Mouse (Mus musculus) hindbrain, embryonic 11.5 days (tissue): ENCODE data around the gene Npr3. TPM values are rescaled to one million over a fixed set of nuclear protein-coding genes. Genes with fewer than 3 reads are reported as not detected.
A peak's percentile ranks its signal among the peaks of the same experiment; 100 is the strongest.

Experiments used
- ATAC-seq: fragments of 200-750 bp; cut with Nextera tagmentation; 2 replicates; pipeline ENCODE4 v1.8.0; 2017; ENCODE audit warnings: mild to moderate bottlenecking, moderate TSS enrichment, moderate library complexity; ENCODE audit not compliant: low FRiP score
- DNase-seq: peaks from one replicate; pipeline ENCODE4 v3.0.0-alpha.2; 2015; ENCODE audit warnings: low spot score
- H3K27ac ChIP-seq: fragments of 300-500 bp; sonication (generic); 2 replicates; pipeline ENCODE4 v1.5.1; 2014; ENCODE audit warnings: mild to moderate bottlenecking, low read depth, low read length
- H3K27me3 ChIP-seq: fragments of 300-500 bp; sonication (generic); 2 replicates; pipeline ENCODE4 v1.6.1; 2014; ENCODE audit warnings: mild to moderate bottlenecking, low read length, moderate library complexity, mixed read lengths; ENCODE audit not compliant: control insufficient read depth, insufficient read depth
- H3K36me3 ChIP-seq: fragments of 300-500 bp; sonication (generic); 2 replicates; pipeline ENCODE4 v1.6.1; 2014; ENCODE audit warnings: mild to moderate bottlenecking, low read length, moderate library complexity, mixed read lengths; ENCODE audit not compliant: control insufficient read depth, insufficient read depth
- H3K4me1 ChIP-seq: fragments of 300-500 bp; sonication (generic); replicated peaks from 2 replicates; pipeline ENCODE4 v1.6.1; 2014; ENCODE audit warnings: low read length, mixed read lengths; ENCODE audit not compliant: control insufficient read depth, insufficient read depth
- H3K4me2 ChIP-seq: fragments of 300-500 bp; sonication (generic); replicated peaks from 2 replicates; pipeline ENCODE4 v1.6.1; 2014; ENCODE audit warnings: mild to moderate bottlenecking, low read depth, low read length
- H3K4me3 ChIP-seq: fragments of 300-500 bp; sonication (generic); 2 replicates; pipeline ENCODE4 v1.5.1; 2014; ENCODE audit warnings: low read depth, low read length
- H3K9ac ChIP-seq: fragments of 300-500 bp; sonication (generic); 2 replicates; pipeline ENCODE4 v1.6.1; 2014; ENCODE audit warnings: low read depth, low read length
- H3K9me3 ChIP-seq: fragments of 300-500 bp; sonication (generic); 2 replicates; pipeline ENCODE4 v1.6.1; 2016; ENCODE audit warnings: low read length; ENCODE audit not compliant: control insufficient read depth
- WGBS: fragments of 180-500 bp; shearing (Covaris S2); extraction: QIAGEN DNeasy Blood & Tissue Kit; methylation state at CpG from one replicate; pipeline ENCODE4 v1.1.7; 2014; 5-methylcytosine and 5-hydroxymethylcytosine counted together
- polyA plus RNA-seq: library from polyadenylated mRNA; unstranded; fragments of >200 nt; fragmentation: Nextera tagmentation; extraction: Ambion mirVana; gene quantifications from 2 replicates; pipeline ENCODE4 v1.2.1, GENCODE M21; 2014

Npr3 gene
- 4.2 and 5.3 TPM in 2 replicates for polyA plus RNA-seq

DNA sequence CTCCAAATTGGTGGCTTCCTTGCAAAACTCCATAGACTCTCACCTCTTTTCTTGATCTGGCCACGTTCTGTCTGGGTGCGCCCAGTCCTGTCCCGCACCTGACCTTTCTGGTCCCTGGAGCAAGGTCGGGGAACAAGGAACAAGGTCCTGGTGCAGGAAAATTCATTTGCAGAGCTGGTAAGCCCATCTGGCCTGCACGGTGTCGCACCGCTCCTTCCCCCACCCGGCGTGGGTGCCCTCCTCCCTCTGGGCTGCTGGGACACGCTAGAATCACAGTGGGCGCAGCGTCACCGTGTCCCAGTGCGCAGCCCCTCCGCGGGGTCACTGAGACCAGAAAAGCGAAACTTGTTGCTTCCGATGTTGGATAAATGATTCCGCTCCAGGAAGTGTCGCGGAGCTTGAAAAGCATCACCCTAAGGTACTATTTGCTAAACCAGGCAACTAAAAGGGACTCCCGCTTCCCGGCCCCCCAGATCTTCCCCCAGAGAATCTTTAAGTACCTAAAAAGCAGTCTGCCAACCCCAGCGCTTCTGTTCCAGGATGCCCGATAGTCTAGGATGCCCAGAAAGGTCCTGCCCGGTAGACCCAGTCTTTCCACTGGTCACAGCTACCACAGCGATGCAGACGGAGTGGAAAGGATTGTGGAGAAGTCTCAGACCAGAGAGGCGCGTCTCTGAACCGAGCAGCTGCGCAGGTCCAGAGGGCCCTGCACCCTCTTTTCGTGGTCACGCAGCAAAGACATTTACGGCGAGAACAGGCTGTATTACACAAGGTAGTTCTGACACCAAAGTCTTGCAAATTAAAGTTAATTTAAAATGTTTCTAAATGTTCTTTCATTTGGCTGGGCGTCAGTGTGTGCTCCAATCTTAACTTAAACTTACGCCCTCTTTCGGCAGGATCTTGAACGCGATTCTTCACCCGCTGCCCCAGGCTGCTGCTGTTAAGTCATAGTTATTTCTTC is at the start of gene Npr3:
Gene Npr3, minus strand, starts transcription at position 717 of the 961 bp plus-strand sequence.
- under 1% methylated on average over 41 of the region's 42 CpGs for WGBS
- peaks cover 35% of the 10 kb centered on the region for H3K27me3 ChIP-seq
- DNase-seq (peak; percentile 78), ATAC-seq (0 out of 2 replicates have a peak, but pooled peaks have one; percentile 23)
- H3K4me3 ChIP-seq, result peak within 1 kb of the TSS; percentile 50
- no peaks in the 10 kb centered on the region for H3K36me3 ChIP-seq
- no peaks in the 10 kb centered on the region for H3K9me3 ChIP-seq
- no peak within 1 kb of the TSS; the same call in 1 of the 2 replicates for H3K9ac ChIP-seq
- H3K4me2 ChIP-seq, result peak within 1 kb of the TSS; percentile 91
- H3K4me1 ChIP-seq, result no peaks in the 10 kb centered on the region; the same call in 1 of the 2 replicates
- no peak within 1 kb of the TSS for H3K27ac ChIP-seq

DNA sequence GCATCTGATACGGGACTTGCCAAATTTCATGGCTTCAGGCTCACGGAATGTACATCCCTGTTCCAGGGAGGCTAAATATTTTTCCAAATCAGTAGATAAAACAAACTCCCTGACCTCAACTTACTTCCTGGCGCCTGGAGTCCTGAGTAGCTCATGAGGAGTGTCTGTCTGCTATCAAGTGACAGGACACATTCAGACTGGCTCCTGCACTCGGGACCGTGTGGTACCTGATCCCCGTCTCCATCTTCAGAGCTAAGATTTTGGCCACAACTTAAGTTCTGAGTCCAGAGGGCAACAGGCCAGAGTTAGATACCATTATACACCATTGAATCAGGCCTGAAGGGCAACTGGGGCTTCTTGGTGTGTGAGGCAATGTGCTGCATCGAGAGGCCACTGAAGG is 49.0 kb upstream of the Npr3 start:
- Histone ChIP-seq H3K9ac (no peak overlapping the region), H3K27me3 (no peaks in the 10 kb centered on the region), H3K4me3 (no peak overlapping the region), H3K27ac (no peak overlapping the region), H3K36me3 (no peaks in the 10 kb centered on the region), H3K9me3 (no peaks in the 10 kb centered on the region), H3K4me2 (no peak overlapping the region), H3K4me1 (no peaks in the 10 kb centered on the region)
- DNase-seq, result no peak
- WGBS, result 84% methylated on average over 7 of the region's 7 CpGs
- ATAC-seq, result no peak

- H3K4me3 ChIP-seq, result no peak overlapping the region
- WGBS, result 58% methylated on average over 4 of the region's 4 CpGs
- no peaks in the 10 kb centered on the region for H3K27me3 ChIP-seq
- H3K9me3 ChIP-seq, result no peaks in the 10 kb centered on the region
- no peak overlapping the region for H3K4me2 ChIP-seq
- ATAC-seq (no peak), DNase-seq (no peak)
- H3K4me1 ChIP-seq, result no peaks in the 10 kb centered on the region
- no peaks in the 10 kb centered on the region for H3K36me3 ChIP-seq
- H3K9ac ChIP-seq, result no peak overlapping the region
- no peak overlapping the region for H3K27ac ChIP-seq
Observed at GRCm38 (mm10) chr15:11954190-11954589, 47.1 kb upstream of the Npr3 start.

DNA sequence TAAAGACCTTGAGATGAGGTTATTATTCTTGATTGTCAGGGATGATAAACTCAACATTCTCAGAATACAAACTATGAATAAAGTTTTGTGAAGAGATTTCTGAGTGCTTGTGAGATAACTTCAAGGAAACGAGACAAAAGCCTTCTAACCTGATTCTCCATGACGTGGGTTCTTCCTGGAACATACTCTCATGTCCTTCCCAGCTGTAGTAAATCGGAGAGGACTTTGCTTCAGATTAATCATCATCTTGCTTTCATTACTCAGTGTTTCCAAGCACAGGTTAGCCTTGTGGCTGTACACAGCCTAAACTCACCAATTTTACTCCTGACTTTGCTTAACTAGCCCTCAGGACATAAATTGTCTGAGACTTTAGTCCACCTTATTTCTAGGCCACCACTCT is 45.1 kb upstream of the Npr3 start:
- WGBS, result 89% methylated on average over 3 of the region's 3 CpGs
- H3K4me2 ChIP-seq, result no peak overlapping the region
- ATAC-seq (no peak), DNase-seq (no peak)
- H3K27ac ChIP-seq, result no peak overlapping the region
- H3K36me3 ChIP-seq, result no peaks in the 10 kb centered on the region
- H3K4me1 ChIP-seq, result no peaks in the 10 kb centered on the region
- H3K9ac ChIP-seq, result no peak overlapping the region
- H3K9me3 ChIP-seq, result no peaks in the 10 kb centered on the region
- H3K4me3 ChIP-seq, result no peak overlapping the region
- H3K27me3 ChIP-seq, result no peaks in the 10 kb centered on the region

GRCm38 (mm10) chr15:11951181-11951580 is 44.1 kb upstream of the Npr3 start:
- Histone ChIP-seq H3K27me3 (no peaks in the 10 kb centered on the region), H3K4me3 (no peak overlapping the region), H3K27ac (no peak overlapping the region), H3K9me3 (no peaks in the 10 kb centered on the region), H3K4me1 (no peaks in the 10 kb centered on the region), H3K9ac (no peak overlapping the region), H3K4me2 (no peak overlapping the region), H3K36me3 (no peaks in the 10 kb centered on the region)
- ATAC-seq, result no peak
- DNase-seq, result no peak
- 95% methylated on average over 7 of the region's 7 CpGs for WGBS

DNA sequence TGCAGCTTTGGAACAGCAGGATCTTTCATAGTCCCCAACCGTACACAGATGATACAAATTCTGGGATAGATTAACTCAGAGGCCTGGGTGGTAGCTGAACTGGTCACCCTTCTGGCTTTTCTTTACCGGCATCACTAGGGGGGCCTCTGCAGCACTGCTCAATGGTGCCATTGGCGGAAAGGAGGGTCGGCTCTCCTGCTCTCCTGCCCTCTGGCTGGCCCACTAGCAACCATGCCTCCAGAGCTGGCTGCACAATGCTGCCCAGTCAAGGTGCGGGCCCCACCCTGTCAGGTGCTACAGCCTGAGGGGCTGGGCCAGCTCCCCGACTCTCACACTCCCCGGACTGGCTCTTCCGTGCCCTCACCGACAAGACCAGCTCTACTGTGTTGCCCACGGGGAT is 43.1 kb upstream of the Npr3 start:
- no peaks in the 10 kb centered on the region for H3K9me3 ChIP-seq
- ATAC-seq, result no peak
- no peaks in the 10 kb centered on the region for H3K27me3 ChIP-seq
- H3K4me2 ChIP-seq, result no peak overlapping the region
- 93% methylated on average over 10 of the region's 10 CpGs for WGBS
- no peak overlapping the region for H3K9ac ChIP-seq
- H3K36me3 ChIP-seq, result no peaks in the 10 kb centered on the region
- no peaks in the 10 kb centered on the region for H3K4me1 ChIP-seq
- no peak for DNase-seq
- no peak overlapping the region for H3K4me3 ChIP-seq
- H3K27ac ChIP-seq, result no peak overlapping the region

DNA sequence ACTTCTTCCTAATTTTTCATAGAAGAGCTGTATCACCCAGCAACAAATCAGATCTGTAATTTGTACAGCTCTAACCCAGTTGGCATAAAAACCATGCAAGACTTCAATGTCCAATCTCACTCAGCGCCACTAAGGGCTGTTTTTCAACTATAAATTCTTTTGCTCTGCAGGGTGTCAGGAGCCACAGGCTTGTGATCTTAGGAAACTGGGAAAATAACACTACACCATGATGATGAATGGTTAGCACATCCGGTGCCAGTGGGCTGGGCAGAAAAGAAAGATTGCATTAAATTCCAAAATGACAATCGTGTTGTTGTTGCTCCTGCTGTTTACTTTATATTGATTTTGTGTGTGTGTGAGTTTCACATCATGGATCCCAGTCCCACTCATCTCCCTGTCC is 42.4 kb upstream of the Npr3 start:
- Histone ChIP-seq H3K36me3 (no peaks in the 10 kb centered on the region), H3K4me2 (no peak overlapping the region), H3K27ac (no peak overlapping the region), H3K9ac (no peak overlapping the region), H3K4me1 (no peaks in the 10 kb centered on the region), H3K27me3 (no peaks in the 10 kb centered on the region), H3K9me3 (no peaks in the 10 kb centered on the region), H3K4me3 (no peak overlapping the region)
- 89% methylated on average over 3 of the region's 3 CpGs for WGBS
- DNase-seq, result no peak
- ATAC-seq, result no peak

GRCm38 (mm10) chr15:11940855-11941254 is 33.8 kb upstream of the Npr3 start:
- Histone ChIP-seq H3K27me3 (no peaks in the 10 kb centered on the region), H3K4me1 (no peaks in the 10 kb centered on the region), H3K9ac (no peak overlapping the region), H3K36me3 (no peaks in the 10 kb centered on the region), H3K4me2 (no peak overlapping the region), H3K9me3 (no peaks in the 10 kb centered on the region), H3K4me3 (no peak overlapping the region), H3K27ac (no peak overlapping the region)
- peak; percentile 1 for DNase-seq
- 55% methylated on average over 5 of the region's 5 CpGs for WGBS
- ATAC-seq, result no peak

DNA sequence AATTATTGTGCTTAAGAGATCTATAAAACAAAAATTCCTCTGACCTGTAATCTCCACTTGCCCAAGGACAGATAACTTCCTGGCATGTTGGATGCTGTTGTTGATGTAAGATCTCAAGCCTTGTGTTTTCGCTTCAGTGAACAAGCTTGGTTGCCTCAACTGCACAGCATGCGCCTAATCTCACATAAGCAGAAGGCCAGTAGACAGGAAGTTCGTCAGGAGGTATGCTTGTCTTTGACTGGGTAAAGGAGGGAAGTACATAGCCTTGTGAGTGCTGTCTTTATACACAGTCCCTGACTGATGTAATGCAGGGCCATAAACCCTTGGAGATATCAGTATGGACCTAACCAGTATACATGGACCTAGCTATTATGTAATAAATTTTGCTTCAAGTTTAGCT is 20.7 kb upstream of the Npr3 start:
- DNase-seq (no peak), ATAC-seq (no peak)
- no peaks in the 10 kb centered on the region for H3K27me3 ChIP-seq
- no peaks in the 10 kb centered on the region for H3K4me1 ChIP-seq
- H3K4me3 ChIP-seq, result no peak overlapping the region
- H3K36me3 ChIP-seq, result no peaks in the 10 kb centered on the region
- no peak overlapping the region for H3K27ac ChIP-seq
- 74% methylated on average over 3 of the region's 3 CpGs for WGBS
- no peak overlapping the region for H3K4me2 ChIP-seq
- no peaks in the 10 kb centered on the region for H3K9me3 ChIP-seq
- no peak overlapping the region for H3K9ac ChIP-seq
